Mouse (Mus musculus): ENCODE results near the gene Tmem50b. TPM values are rescaled to one million over a fixed set of nuclear protein-coding genes. Genes with fewer than 3 reads are reported as not detected.

Gene Tmem50b
- polyA plus RNA-seq, 1 experiment = 111 TPM

DNA sequence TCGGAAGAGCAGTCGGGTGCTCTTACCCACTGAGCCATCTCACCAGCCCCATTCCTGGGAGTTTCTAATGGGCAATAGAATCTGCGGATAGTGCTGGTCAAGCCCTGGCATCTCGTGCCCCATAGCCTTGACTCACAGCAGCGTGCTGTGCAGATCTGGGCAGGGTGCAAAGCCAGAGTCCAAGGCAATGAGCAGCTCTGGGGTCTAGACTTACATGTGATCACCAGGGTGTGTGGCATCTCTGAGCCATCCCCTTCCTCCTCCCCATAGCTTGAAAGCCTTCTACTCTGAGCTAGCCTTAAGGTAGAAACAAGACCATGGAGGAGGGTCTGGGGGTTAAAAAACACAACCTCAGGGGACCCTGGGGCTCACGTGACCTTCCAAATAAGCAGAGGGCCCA lies 71.3 kb downstream of the Tmem50b start:
- peaks cover 2% of the 10 kb centered on the region; the same call in 1 of the 2 replicates for H3K4me1 ChIP-seq (ENCODE audit: control insufficient read depth, insufficient read depth, low read length)

More for the DNA sequence above, 71.3 kb downstream of the Tmem50b start:
- TF ChIP-seq CTCF (IDR thresholded peaks at IDR 0.05; ENCODE audit: insufficient read depth, low read length) (no peak), POLR2A (IDR thresholded peaks at IDR 0.05; ENCODE audit: borderline replicate concordance, extremely low read depth, low read depth, low read length) (no peak)
- no peak for DNase-seq
- no peak overlapping the region for H3K4me3 ChIP-seq (replicated peaks; ENCODE audit: extremely low read depth, low read depth, low read length)
- 98% methylated on average over 6 of the region's 6 CpGs for WGBS

Other genes with a start within 250 kb of the Tmem50b start
- gene Ifnar2, start 225.0 kb downstream of the Tmem50b start, polyA plus RNA-seq (2012; rRNA removed) = 91.2 and 96.3 TPM in 2 replicates
- not detected in 2 replicates for gene Gm21970, start 206.1 kb downstream of the Tmem50b start, polyA plus RNA-seq (2012; rRNA removed)
- gene Il10rb, start 191.6 kb downstream of the Tmem50b start, polyA plus RNA-seq (2012; rRNA removed) = 46.5 and 53.1 TPM in 2 replicates
- 25.0 and 29.7 TPM in 2 replicates for gene Ifnar1, start 112.6 kb downstream of the Tmem50b start, polyA plus RNA-seq (2012; rRNA removed)
- 32.4 and 37.9 TPM in 2 replicates for gene Ifngr2, start 50.7 kb downstream of the Tmem50b start, polyA plus RNA-seq (2012; rRNA removed)
- gene Dnajc28, start 21.2 kb upstream of the Tmem50b start, polyA plus RNA-seq (2012; rRNA removed) = 1.3 and 1.7 TPM in 2 replicates
- gene Gart, start 49.2 kb upstream of the Tmem50b start, polyA plus RNA-seq (2012; rRNA removed) = 19.1 and 29.5 TPM in 2 replicates
- gene Son, start 49.7 kb upstream of the Tmem50b start, polyA plus RNA-seq (2012; rRNA removed) = 144 and 200 TPM in 2 replicates
- 5.5 and 6.6 TPM in 2 replicates for gene Donson, start 91.0 kb upstream of the Tmem50b start, polyA plus RNA-seq (2012; rRNA removed)
- 22.3 and 29.8 TPM in 2 replicates for gene Cryzl1, start 131.2 kb upstream of the Tmem50b start, polyA plus RNA-seq (2012; rRNA removed)
- 18.4 and 43.7 TPM in 2 replicates for gene Itsn1, start 131.5 kb upstream of the Tmem50b start, polyA plus RNA-seq (2012; rRNA removed)